Mouse (Mus musculus): ENCODE data around the gene Mgat3. TPM values are rescaled to one million over a fixed set of nuclear protein-coding genes. Genes with fewer than 3 reads are reported as not detected.

Gene Mgat3
- polyA plus RNA-seq, 1 experiment from 2014 or later: 9.4 TPM

- peaks cover 50% of the 10 kb centered on the region for H3K36me3 ChIP-seq (ENCODE audit: insufficient read depth, low read length)
- H3K27ac ChIP-seq (ENCODE audit: low read length): peak overlapping the region; percentile 99
- ATAC-seq (ENCODE audit: low FRiP score, low TSS enrichment): no peak
- no peaks in the 10 kb centered on the region for H3K9me3 ChIP-seq (ENCODE audit: low read length)
- H3K4me1 ChIP-seq (ENCODE audit: insufficient read depth, low read length): peaks cover 31% of the 10 kb centered on the region
- H3K4me3 ChIP-seq (ENCODE audit: low read length): peak overlapping the region; percentile 100
- WGBS: 25% methylated on average over 6 of the region's 6 CpGs
- peak overlapping the region; percentile 100 for H3K9ac ChIP-seq (replicated peaks; ENCODE audit: low read length)
- H3K27me3 ChIP-seq (ENCODE audit: insufficient read depth, low read length): no peaks in the 10 kb centered on the region
- peak overlapping the region; percentile 73 for H3K4me2 ChIP-seq (replicated peaks; ENCODE audit: low read depth, low read length)
These were observed 80.7 kb downstream of the Mgat3 start for GRCm38 (mm10) chr15:80254207-80254606.

DNA sequence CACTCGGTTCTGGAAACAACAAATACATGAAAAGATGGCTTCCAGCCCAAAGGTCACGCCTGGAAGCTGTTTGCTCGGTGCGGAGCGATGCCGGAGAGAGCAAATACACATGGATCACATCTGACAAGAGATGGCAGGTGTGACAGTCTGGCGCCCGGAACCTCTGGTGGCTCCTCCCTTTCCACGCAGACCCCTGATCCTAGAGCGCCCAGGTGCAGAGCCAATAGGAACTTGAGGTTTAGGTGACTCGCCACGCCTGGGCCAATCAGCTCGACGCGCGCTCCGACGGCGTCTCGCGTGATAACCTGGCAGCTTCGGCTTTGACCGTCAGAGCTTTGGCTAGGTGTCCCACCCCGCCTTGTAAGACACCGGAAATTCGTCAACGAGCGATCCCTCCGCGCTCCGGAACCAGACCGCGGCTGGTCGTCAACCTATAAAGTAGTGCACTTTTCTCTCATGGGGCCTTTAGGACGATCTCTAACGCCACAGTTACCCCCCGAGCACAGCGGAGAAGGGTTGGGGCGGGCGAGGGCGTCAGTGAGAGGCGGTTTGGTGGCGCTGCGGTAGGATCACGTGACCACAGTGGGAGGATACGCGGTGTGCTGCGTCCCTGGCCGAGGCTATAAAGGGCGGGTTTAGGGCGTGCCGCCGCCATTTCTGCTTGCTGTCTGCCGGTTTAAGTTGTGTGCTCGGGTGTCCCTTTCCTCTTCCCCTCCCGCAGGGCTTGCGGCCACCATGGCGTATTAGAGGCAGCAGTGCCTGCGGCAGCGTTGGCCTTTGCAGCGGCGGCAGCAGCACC lies 81.5 kb downstream of the Mgat3 start, which contains the start of gene Atf4:
Gene Atf4 (plus strand): TSS at position 338 of the 799 bp plus-strand sequence.
- WGBS: under 1% methylated on average over 62 of the region's 62 CpGs
- H3K4me2 ChIP-seq (replicated peaks; ENCODE audit: low read depth, low read length): peak within 1 kb of the TSS; percentile 73
- peak; percentile 95 for ATAC-seq (ENCODE audit: low FRiP score, low TSS enrichment)
- H3K9ac ChIP-seq (replicated peaks; ENCODE audit: low read length): peak within 1 kb of the TSS; percentile 100
- H3K9me3 ChIP-seq (ENCODE audit: low read length): no peaks in the 10 kb centered on the region
- H3K27me3 ChIP-seq (ENCODE audit: insufficient read depth, low read length): no peaks in the 10 kb centered on the region
- peaks cover 41% of the 10 kb centered on the region for H3K36me3 ChIP-seq (ENCODE audit: insufficient read depth, low read length)
- H3K4me3 ChIP-seq (ENCODE audit: low read length): peak within 1 kb of the TSS; percentile 100
- peaks cover 31% of the 10 kb centered on the region for H3K4me1 ChIP-seq (ENCODE audit: insufficient read depth, low read length)
- peak within 1 kb of the TSS; percentile 99 for H3K27ac ChIP-seq (ENCODE audit: low read length)

DNA sequence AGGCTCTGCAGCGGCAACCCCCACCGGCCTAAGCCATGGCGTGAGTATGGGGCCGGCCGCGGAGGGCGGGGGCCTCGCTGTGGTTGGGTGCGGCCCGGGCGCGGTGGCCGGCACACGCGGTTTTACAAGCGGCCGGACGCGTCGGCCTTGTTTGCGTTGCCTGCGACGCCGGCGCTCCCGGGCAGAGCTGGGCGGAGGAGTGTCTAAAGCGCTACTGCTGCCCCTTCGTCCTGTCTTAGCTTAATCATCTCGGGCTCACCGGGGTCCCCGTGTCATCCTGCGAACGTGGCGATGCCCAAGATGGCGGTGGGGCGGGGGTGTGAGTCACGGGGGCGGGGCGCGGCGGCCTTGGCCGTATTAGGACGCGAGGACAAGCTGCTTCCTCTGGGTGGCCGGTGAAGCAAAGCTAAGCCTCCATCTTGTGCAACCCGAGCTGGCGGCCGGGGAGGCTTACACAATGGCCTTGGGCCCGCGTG lies 82.2 kb downstream of the Mgat3 start:
- Histone ChIP-seq H3K4me1 (ENCODE audit: insufficient read depth, low read length) (peaks cover 31% of the 10 kb centered on the region), H3K4me2 (replicated peaks; ENCODE audit: low read depth, low read length) (peak overlapping the region; percentile 73), H3K9ac (replicated peaks; ENCODE audit: low read length) (peak overlapping the region; percentile 100), H3K9me3 (ENCODE audit: low read length) (no peaks in the 10 kb centered on the region), H3K36me3 (ENCODE audit: insufficient read depth, low read length) (peaks cover 35% of the 10 kb centered on the region), H3K4me3 (ENCODE audit: low read length) (peak overlapping the region; percentile 100), H3K27me3 (ENCODE audit: insufficient read depth, low read length) (no peaks in the 10 kb centered on the region), H3K27ac (ENCODE audit: low read length) (peak overlapping the region; percentile 99)
- ATAC-seq (ENCODE audit: low FRiP score, low TSS enrichment): peak; percentile 55
- under 1% methylated on average over 51 of the region's 51 CpGs for WGBS

DNA sequence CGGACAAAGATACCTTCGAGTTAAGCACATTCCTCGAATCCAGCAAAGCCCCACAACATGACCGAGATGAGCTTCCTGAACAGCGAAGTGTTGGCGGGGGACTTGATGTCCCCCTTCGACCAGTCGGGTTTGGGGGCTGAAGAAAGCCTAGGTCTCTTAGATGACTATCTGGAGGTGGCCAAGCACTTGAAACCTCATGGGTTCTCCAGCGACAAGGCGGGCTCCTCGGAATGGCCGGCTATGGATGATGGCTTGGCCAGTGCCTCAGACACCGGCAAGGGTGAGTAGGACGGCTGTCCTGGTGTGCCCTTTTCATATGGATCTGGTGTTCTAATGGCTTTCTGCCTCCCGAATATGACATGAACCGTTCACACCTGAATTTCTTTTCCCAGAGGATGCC lies 82.7 kb downstream of the Mgat3 start:
- Histone ChIP-seq H3K9ac (replicated peaks; ENCODE audit: low read length) (peak overlapping the region; percentile 100), H3K4me1 (ENCODE audit: insufficient read depth, low read length) (peaks cover 31% of the 10 kb centered on the region), H3K9me3 (ENCODE audit: low read length) (no peaks in the 10 kb centered on the region), H3K4me2 (replicated peaks; ENCODE audit: low read depth, low read length) (peak overlapping the region; percentile 73), H3K36me3 (ENCODE audit: insufficient read depth, low read length) (peaks cover 30% of the 10 kb centered on the region), H3K4me3 (ENCODE audit: low read length) (peak overlapping the region; percentile 100), H3K27ac (ENCODE audit: low read length) (peak overlapping the region; percentile 99), H3K27me3 (ENCODE audit: insufficient read depth, low read length) (no peaks in the 10 kb centered on the region)
- ATAC-seq (ENCODE audit: low FRiP score, low TSS enrichment): no peak
- 10% methylated on average over 16 of the region's 16 CpGs for WGBS

DNA sequence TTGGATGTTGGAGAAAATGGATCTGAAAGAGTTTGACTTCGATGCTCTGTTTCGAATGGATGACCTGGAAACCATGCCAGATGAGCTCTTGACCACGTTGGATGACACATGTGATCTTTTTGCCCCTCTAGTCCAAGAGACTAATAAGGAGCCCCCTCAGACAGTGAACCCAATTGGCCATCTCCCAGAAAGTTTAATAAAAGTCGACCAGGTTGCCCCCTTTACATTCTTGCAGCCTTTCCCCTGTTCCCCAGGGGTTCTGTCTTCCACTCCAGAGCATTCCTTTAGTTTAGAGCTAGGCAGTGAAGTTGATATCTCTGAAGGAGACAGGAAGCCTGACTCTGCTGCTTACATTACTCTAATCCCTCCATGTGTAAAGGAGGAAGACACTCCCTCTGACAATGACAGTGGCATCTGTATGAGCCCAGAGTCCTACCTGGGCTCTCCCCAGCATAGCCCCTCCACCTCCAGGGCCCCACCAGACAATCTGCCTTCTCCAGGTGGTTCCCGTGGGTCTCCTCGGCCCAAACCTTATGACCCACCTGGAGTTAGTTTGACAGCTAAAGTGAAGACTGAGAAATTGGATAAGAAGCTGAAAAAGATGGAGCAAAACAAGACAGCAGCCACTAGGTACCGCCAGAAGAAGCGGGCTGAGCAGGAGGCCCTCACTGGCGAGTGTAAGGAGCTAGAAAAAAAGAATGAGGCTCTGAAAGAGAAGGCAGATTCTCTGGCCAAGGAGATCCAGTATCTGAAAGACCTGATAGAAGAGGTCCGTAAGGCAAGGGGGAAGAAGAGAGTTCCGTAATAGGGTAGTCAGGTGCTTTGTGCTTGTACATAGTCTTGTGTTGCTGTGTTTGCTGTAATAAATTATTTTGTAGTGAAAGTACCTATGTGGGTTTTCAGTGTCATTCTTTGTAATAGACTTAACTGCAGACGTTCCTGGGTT lies 83.4 kb downstream of the Mgat3 start:
- WGBS: 55% methylated on average over 12 of the region's 12 CpGs
- Histone ChIP-seq H3K27ac (ENCODE audit: low read length) (peak overlapping the region; percentile 99), H3K4me3 (ENCODE audit: low read length) (peak overlapping the region; percentile 100), H3K4me1 (ENCODE audit: insufficient read depth, low read length) (peaks cover 31% of the 10 kb centered on the region), H3K27me3 (ENCODE audit: insufficient read depth, low read length) (no peaks in the 10 kb centered on the region), H3K9me3 (ENCODE audit: low read length) (no peaks in the 10 kb centered on the region), H3K36me3 (ENCODE audit: insufficient read depth, low read length) (peaks cover 27% of the 10 kb centered on the region), H3K4me2 (replicated peaks; ENCODE audit: low read depth, low read length) (peak overlapping the region; percentile 73), H3K9ac (replicated peaks; ENCODE audit: low read length) (peak overlapping the region; percentile 100)
- ATAC-seq (ENCODE audit: low FRiP score, low TSS enrichment): no peak

GRCm38 (mm10) chr15:80257602-80258239 lies 84.2 kb downstream of the Mgat3 start:
- no peaks in the 10 kb centered on the region for H3K9me3 ChIP-seq (ENCODE audit: low read length)
- peak overlapping the region; percentile 100 for H3K9ac ChIP-seq (replicated peaks; ENCODE audit: low read length)
- H3K4me3 ChIP-seq (ENCODE audit: low read length): peak overlapping the region; percentile 100
- ATAC-seq (ENCODE audit: low FRiP score, low TSS enrichment): no peak
- peak overlapping the region; percentile 73 for H3K4me2 ChIP-seq (replicated peaks; ENCODE audit: low read depth, low read length)
- H3K27me3 ChIP-seq (ENCODE audit: insufficient read depth, low read length): no peaks in the 10 kb centered on the region
- 28% methylated on average over 4 of the region's 4 CpGs for WGBS
- H3K4me1 ChIP-seq (ENCODE audit: insufficient read depth, low read length): peaks cover 32% of the 10 kb centered on the region
- H3K36me3 ChIP-seq (ENCODE audit: insufficient read depth, low read length): peaks cover 31% of the 10 kb centered on the region
- peak overlapping the region; percentile 99 for H3K27ac ChIP-seq (ENCODE audit: low read length)

DNA sequence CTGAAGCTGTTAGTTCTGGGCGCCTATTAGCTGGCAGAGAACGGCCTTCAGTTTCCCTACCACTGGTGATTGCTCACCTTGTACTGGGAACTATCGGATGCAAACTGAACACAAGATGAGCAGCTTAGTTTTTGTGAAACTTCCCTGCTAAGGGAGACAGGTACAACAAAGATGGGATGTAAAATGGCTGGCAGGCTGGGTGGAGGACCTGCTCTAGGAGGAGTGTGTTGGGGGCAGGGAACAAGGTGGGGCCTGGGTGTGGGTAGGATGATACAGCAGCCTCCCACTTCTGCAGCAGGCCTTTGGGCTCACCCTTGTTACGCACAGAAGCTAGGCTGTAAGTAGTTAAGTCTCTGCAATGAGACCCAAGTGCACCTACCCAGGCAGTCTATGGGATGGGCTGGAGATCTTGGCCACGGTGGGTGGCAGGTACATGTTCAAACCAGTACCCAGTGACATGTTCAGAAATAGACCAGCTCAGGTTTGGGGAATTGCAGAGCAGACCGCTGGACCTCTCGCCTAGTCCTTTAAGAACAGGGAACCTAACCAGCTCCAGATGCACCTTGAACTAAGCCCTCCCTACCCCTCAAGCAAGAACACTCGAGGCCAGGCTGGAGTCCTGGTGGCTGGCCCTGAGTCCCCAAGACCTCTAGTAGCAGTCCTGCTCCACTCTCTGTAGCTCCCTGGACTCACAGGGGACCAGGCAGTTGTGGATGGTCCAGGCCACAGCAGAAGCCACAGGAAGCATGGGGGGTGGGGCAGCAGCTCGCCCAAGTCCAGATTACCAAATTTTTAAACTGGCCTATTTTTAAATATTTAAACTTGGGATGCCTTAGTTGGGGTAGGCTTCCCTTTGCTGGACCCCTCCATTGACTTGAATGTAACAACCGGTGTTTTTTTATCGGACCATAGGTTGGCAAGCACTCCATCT lies 85.0 kb downstream of the Mgat3 start:
- no peak overlapping the region for H3K4me3 ChIP-seq (ENCODE audit: low read length)
- peaks cover 31% of the 10 kb centered on the region for H3K36me3 ChIP-seq (ENCODE audit: insufficient read depth, low read length)
- peaks cover 32% of the 10 kb centered on the region for H3K4me1 ChIP-seq (ENCODE audit: insufficient read depth, low read length)
- peak overlapping the region; percentile 99 for H3K27ac ChIP-seq (ENCODE audit: low read length)
- 62% methylated on average over 11 of the region's 11 CpGs for WGBS
- H3K27me3 ChIP-seq (ENCODE audit: insufficient read depth, low read length): no peaks in the 10 kb centered on the region
- no peak for ATAC-seq (ENCODE audit: low FRiP score, low TSS enrichment)
- H3K4me2 ChIP-seq (replicated peaks; ENCODE audit: low read depth, low read length): no peak overlapping the region
- no peak overlapping the region for H3K9ac ChIP-seq (replicated peaks; ENCODE audit: low read length)
- H3K9me3 ChIP-seq (ENCODE audit: low read length): no peaks in the 10 kb centered on the region

GRCm38 (mm10) chr15:80259406-80260045 lies 86.0 kb downstream of the Mgat3 start:
- WGBS: 80% methylated on average over 8 of the region's 8 CpGs

More at GRCm38 (mm10) chr15:80259406-80260045, 86.0 kb downstream of the Mgat3 start:
- ATAC-seq (ENCODE audit: low FRiP score, low TSS enrichment): no peak
- no peak overlapping the region for H3K4me3 ChIP-seq (ENCODE audit: low read length)
- no peak overlapping the region for H3K4me2 ChIP-seq (replicated peaks; ENCODE audit: low read depth, low read length)
- peaks cover 31% of the 10 kb centered on the region for H3K36me3 ChIP-seq (ENCODE audit: insufficient read depth, low read length)
- H3K9ac ChIP-seq (replicated peaks; ENCODE audit: low read length): no peak overlapping the region
- no peaks in the 10 kb centered on the region for H3K9me3 ChIP-seq (ENCODE audit: low read length)
- no peak overlapping the region for H3K27ac ChIP-seq (ENCODE audit: low read length)
- H3K27me3 ChIP-seq (ENCODE audit: insufficient read depth, low read length): no peaks in the 10 kb centered on the region
- peaks cover 25% of the 10 kb centered on the region for H3K4me1 ChIP-seq (ENCODE audit: insufficient read depth, low read length)
